Mouse (Mus musculus) c-Kit-positive CD71-negative TER-119-negative erythroid progenitor cells, embryonic 14.5 days (primary cell): ENCODE measurements around the gene Olfr727.

Experiments
- DNase-seq: peaks from one replicate; pipeline ENCODE4 v3.0.0-alpha.2; 2013; ENCODE audit warnings: low read depth

The Olfr727 gene

DNA sequence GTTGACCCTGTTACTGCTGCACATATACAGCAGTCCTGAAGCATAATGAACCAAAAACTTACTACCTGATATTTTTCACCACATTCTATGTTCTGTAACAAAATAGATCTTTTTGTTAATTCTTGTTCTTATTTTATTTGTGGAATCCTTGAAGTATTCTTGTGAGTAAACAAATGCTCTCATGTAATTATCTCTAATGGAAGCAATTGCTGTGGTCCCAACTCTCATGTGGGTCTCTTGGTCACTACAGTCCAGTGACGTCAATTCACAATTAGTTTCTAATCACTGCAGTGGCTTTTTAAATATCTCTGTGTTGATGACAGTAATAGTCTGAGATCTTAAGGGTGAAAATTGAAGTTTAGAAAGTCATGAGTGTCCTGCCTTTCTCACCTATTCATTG, at the start of gene Olfr727:
Gene Olfr727, plus strand, starts transcription at position 301 of the 400 bp plus-strand sequence.
- DNase-seq = no peak

DNA sequence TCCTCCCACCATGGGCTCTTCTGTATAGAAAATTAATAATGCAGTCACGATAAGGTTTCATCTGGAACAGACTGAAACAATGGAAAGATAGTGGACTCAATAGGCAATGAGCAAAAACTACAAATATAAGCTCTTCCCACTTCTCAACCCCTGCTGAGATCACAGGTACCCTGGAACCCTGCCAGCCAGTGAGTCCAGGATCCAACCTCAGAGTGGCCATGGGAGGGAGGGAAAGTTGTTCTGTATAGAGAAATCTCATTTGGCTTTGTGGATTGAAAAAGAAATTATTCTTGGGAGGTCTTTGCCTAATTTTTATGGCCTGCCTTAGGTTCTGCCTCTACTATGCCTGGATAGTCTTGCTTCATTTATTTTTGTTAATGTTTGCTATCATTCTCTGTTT, 32.1 kb upstream of the Olfr727 start, which contains the start of gene Olfr726:
Gene Olfr726, minus strand, starts transcription at position 101 of the 400 bp plus-strand sequence.
- no peak for DNase-seq

DNA sequence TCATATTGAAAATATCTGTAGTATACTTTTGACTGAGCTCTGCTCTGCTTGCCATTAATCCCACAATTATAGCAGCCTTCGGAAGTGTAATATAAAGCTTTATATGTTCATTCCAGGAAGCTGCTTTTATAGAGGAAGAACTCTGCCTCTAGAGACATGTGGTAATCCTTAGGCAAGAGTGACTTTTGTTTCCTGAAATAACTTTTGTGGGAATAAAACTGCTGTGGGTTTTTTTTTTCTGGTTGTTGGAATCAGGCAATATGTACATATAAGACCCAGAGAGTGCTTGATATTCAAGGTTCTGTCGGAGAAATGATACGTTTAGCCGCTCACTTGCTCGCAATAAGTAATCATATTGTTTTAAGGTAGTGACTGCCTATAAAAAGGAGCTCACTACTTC, 19.6 kb downstream of the Olfr727 start, which contains the start of gene Olfr728:
Gene Olfr728, minus strand, starts transcription at position 101 of the 400 bp plus-strand sequence.
- DNase-seq = no peak

DNA sequence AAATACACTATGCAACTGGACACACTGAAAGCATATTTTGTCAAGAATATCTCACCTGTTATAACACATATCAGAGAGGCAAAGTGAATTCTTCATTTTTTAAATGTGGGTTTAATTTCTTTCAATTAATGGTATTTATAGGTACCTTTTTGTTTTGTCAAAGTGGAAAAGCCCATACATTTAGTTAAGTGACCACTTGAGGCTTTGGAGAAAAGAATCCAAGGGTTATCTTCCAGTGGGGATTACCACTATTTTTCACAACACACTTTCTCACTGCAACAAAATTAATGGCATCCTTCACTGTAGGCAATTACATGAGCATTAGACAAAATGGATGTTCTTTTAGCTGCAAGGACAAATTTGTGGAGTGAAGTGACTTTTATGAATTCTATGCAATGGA, 29.8 kb downstream of the Olfr727 start, which contains the start of gene Olfr729:
Gene Olfr729, minus strand, starts transcription at position 101 of the 400 bp plus-strand sequence.
- no peak for DNase-seq
